Mouse (Mus musculus) kidney, adult 2 months (tissue): Measurements from ENCODE around the gene Dnajb2.

Source experiments
- CTCF ChIP-seq: fragments of 200-500 bp; conservative IDR thresholded peaks from 2 replicates; pipeline ENCODE4 v1.5.1; 2011; ENCODE audit warnings: low read depth, mild to moderate bottlenecking, control low read depth, low read length, moderate library complexity, mixed read lengths; ENCODE audit not compliant: insufficient read depth, insufficient read length
- POLR2A ChIP-seq: fragments of 200-500 bp; IDR thresholded peaks from one replicate; pipeline ENCODE4 v1.6.1; 2011; ENCODE audit warnings: low read depth, low read length, control low read depth

GRCm38 (mm10) chr1:75187126-75187525 lies 49.1 kb upstream of the Dnajb2 start:
- TF ChIP-seq POLR2A = no peak
- no peak for TF ChIP-seq CTCF
